Mouse (Mus musculus): ENCODE results near the gene Gar1.
A peak's percentile ranks its signal among the peaks of the same experiment; 100 is the strongest.

Gar1 gene

GRCm38 (mm10) chr3:129831035-129831568 is at the start of gene Gar1:
Gar1 (minus strand) TSS chr3:129831396.
- DNase-seq = peak; percentile 96 to 97

GRCm38 (mm10) chr3:129879913-129880312 is 48.7 kb upstream of the Gar1 start:
- DNase-seq = no peak

- peak; percentile 36 to 42 for DNase-seq
Observed at GRCm38 (mm10) chr3:129879131-129879757, 48.0 kb upstream of the Gar1 start.

- peak; percentile 93 to 96 for DNase-seq
Observed at GRCm38 (mm10) chr3:129878405-129879021, 47.3 kb upstream of the Gar1 start, which contains the start of gene Pla2g12a. Pla2g12a (plus strand) TSS chr3:129878606.

- DNase-seq = no peak
Observed at GRCm38 (mm10) chr3:129877327-129877726, 46.1 kb upstream of the Gar1 start.

- DNase-seq = peak; percentile 50 to 70
Observed at GRCm38 (mm10) chr3:129863698-129864097, 32.5 kb upstream of the Gar1 start.

- no peak for DNase-seq
Observed at GRCm38 (mm10) chr3:129862592-129862991, 31.4 kb upstream of the Gar1 start.

- no peak for DNase-seq
Observed at GRCm38 (mm10) chr3:129846846-129847245, 15.7 kb upstream of the Gar1 start.

GRCm38 (mm10) chr3:129845868-129846267 is 14.7 kb upstream of the Gar1 start:
- DNase-seq = no peak

GRCm38 (mm10) chr3:129838017-129838416 is 6.8 kb upstream of the Gar1 start:
- DNase-seq = no peak

GRCm38 (mm10) chr3:129836965-129837364 is 5.8 kb upstream of the Gar1 start:
- no peak for DNase-seq

- DNase-seq = peak; percentile 18 to 35
Observed at GRCm38 (mm10) chr3:129836051-129836697, 5.0 kb upstream of the Gar1 start.

GRCm38 (mm10) chr3:129835388-129835934 is 4.3 kb upstream of the Gar1 start, which contains the start of gene Cfi:
Cfi (plus strand) TSS chr3:129835884.
- peak in 1 of 2 experiments; percentile 5 for DNase-seq

GRCm38 (mm10) chr3:129830626-129831025 is 570 bp downstream of the Gar1 start:
- no peak for DNase-seq

GRCm38 (mm10) chr3:129827691-129828090 is 3.5 kb downstream of the Gar1 start:
- DNase-seq = no peak

- DNase-seq = no peak
Observed at GRCm38 (mm10) chr3:129826691-129827090, 4.5 kb downstream of the Gar1 start.

- no peak for DNase-seq
Observed at GRCm38 (mm10) chr3:129824891-129825290, 6.3 kb downstream of the Gar1 start.

GRCm38 (mm10) chr3:129824146-129824545 is 7.0 kb downstream of the Gar1 start:
- no peak for DNase-seq

GRCm38 (mm10) chr3:129823293-129823692 is 7.9 kb downstream of the Gar1 start:
- no peak for DNase-seq

- no peak for DNase-seq
Observed at GRCm38 (mm10) chr3:129822206-129822775, 8.9 kb downstream of the Gar1 start, which contains the start of gene Rrh. Rrh (minus strand) TSS chr3:129822587.

- no peak for DNase-seq
Observed at GRCm38 (mm10) chr3:129821736-129822135, 9.5 kb downstream of the Gar1 start.

- no peak for DNase-seq
Observed at GRCm38 (mm10) chr3:129820847-129821246, 10.3 kb downstream of the Gar1 start.

GRCm38 (mm10) chr3:129803765-129804164 is 27.4 kb downstream of the Gar1 start, which contains the start of gene Lrit3:
Lrit3 (minus strand) TSS chr3:129804030.
- no peak for DNase-seq

All from lung, postnatal 4 days (tissue).